Mouse (Mus musculus) erythroblast, embryonic 14.5 days (primary cell): ENCODE results near the gene Camk2d.

Experiments used
- GATA1 ChIP-seq: IDR thresholded peaks from 2 replicates; pipeline ENCODE4 v1.6.1; 2012; ENCODE audit warnings: low read length, inconsistent platforms, mixed read lengths
- TAL1 ChIP-seq: IDR thresholded peaks from 3 replicates; pipeline ENCODE4 v1.6.1; 2012; ENCODE audit warnings: low read length, inconsistent platforms, mixed read lengths

DNA sequence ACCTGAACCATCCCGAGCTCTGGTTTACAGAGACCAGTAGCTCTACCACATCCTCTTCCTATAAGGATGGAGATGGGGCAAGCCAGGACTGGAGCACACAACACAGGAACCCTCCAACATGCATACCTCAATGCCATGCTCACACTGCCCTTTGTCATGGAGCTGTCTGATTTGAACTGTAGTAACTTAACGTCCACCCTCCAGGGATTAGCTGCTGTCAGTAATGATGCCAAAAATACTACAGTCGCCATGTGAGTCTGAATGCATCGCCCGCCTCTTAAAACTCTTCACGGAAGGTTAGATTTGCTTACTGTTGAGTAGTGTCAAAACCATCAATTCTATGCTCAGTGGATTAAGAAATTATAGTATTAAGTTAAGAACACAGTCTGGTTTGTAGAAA, 156.9 kb downstream of the Camk2d start:
- TF ChIP-seq GATA1 (no peak), TAL1 (no peak)
